Mouse (Mus musculus): ENCODE measurements around the gene Rnf130. TPM values are rescaled to one million over a fixed set of nuclear protein-coding genes. Genes with fewer than 3 reads are reported as not detected.

The Rnf130 gene
- polyA plus RNA-seq, 1 experiment from 2014 or later = 77.3 TPM

DNA sequence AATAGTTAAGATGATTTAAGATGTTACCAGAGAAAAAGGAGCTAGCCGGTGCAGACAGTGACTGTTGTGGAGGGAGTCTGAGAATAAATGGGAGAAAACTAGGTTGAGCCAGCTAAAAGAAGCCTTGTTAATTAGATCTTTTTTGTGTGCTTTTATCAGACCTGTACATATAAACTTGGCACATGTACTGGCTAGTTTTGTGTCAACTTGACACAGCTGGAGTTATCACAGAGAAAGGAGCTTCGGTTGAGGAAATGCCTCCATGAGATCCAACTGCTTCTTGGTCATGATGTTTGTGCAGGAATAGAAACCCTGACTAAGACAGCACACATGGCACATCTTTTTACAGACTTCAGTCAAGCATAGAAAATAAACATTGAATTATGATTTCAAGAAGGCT is 32.6 kb downstream of the Rnf130 start:
- peaks cover 12% of the 10 kb centered on the region; the same call in 1 of the 2 replicates for H3K36me3 ChIP-seq
- no peak overlapping the region for H3K4me2 ChIP-seq
- H3K27ac ChIP-seq = no peak overlapping the region
- no peak overlapping the region for H3K9ac ChIP-seq
- H3K27me3 ChIP-seq = no peaks in the 10 kb centered on the region
- H3K4me3 ChIP-seq = no peak overlapping the region
- no peaks in the 10 kb centered on the region for H3K4me1 ChIP-seq
- H3K9me3 ChIP-seq = no peaks in the 10 kb centered on the region
- ATAC-seq (ENCODE audit: insufficient number of reproducible peaks, low FRiP score, low TSS enrichment, low read depth) = no peak
- WGBS = 65% methylated on average over 2 of the region's 2 CpGs

DNA sequence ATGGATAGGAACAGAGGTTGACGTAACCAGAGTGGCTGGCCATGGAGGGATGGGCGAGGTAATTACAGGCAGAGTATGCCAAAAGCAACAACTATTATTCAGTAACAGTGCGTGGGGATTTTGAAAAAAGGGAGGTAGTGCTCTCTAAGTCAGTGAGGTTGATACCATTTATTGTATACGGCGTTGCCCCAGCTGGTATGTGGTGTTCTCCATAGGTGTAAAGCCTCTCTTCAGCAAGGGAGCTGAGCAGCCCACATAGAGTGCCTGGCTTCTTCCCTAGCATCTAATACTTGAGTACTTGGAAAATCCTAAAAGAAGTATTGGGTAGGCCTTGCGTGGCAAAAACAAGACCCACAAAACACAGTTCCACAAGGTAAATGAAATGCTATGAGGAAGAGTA is 33.1 kb downstream of the Rnf130 start:
- Histone ChIP-seq H3K27me3 (no peaks in the 10 kb centered on the region), H3K36me3 (peaks cover 7% of the 10 kb centered on the region; the same call in 1 of the 2 replicates), H3K27ac (no peak overlapping the region), H3K4me2 (no peak overlapping the region), H3K9me3 (no peaks in the 10 kb centered on the region), H3K4me1 (no peaks in the 10 kb centered on the region), H3K9ac (no peak overlapping the region), H3K4me3 (no peak overlapping the region)
- WGBS = 85% methylated on average over 6 of the region's 6 CpGs
- ATAC-seq (ENCODE audit: insufficient number of reproducible peaks, low FRiP score, low TSS enrichment, low read depth) = no peak

DNA sequence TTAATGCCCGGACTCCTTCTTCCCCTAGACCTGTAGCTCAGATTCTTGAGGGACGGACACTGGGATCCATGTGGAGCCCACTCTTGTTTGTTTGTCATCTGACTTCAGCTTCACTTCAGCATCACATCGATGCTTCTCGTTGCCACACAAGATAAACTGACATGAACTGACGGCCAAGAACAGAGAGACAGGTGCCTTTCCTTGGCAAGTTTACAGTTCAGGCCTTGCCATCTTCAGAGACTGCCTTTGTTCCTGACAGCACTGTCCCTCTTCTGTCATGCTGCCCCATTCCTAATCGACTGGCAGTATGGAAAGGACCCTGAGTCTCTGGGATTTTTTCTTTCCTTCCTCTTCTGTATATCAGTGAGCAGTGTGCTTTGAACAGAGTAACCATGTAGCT is 33.9 kb downstream of the Rnf130 start:
- Histone ChIP-seq H3K9me3 (no peaks in the 10 kb centered on the region), H3K4me2 (no peak overlapping the region), H3K9ac (no peak overlapping the region), H3K36me3 (peaks cover 6% of the 10 kb centered on the region; the same call in 1 of the 2 replicates), H3K4me3 (no peak overlapping the region), H3K27me3 (no peaks in the 10 kb centered on the region), H3K27ac (no peak overlapping the region), H3K4me1 (no peaks in the 10 kb centered on the region)
- 90% methylated on average over 6 of the region's 6 CpGs for WGBS
- ATAC-seq (ENCODE audit: insufficient number of reproducible peaks, low FRiP score, low TSS enrichment, low read depth) = no peak

DNA sequence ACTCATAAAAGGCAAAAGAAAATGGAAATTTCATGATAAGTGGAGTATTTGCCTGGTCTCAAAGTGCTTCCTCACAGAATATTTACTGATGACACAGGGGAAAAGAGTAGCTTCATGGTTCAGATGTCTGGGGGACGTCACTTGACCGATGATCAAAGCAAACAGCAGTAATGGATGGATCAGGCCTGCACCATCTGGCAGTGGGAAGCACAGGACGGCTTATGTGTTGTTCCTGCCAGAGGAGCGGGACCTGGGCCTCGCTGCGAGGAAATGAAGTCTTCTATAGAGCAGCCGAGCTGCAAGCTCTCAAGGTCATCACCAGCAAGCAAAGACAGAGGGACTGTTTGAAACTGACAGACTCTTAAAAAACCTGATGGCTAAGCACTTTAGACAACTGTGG is 37.0 kb downstream of the Rnf130 start:
- H3K4me2 ChIP-seq = no peak overlapping the region
- no peaks in the 10 kb centered on the region for H3K9me3 ChIP-seq
- H3K9ac ChIP-seq = no peak overlapping the region
- peaks cover 7% of the 10 kb centered on the region; the same call in 1 of the 2 replicates for H3K36me3 ChIP-seq
- no peak for ATAC-seq (ENCODE audit: insufficient number of reproducible peaks, low FRiP score, low TSS enrichment, low read depth)
- no peak overlapping the region for H3K27ac ChIP-seq
- H3K4me3 ChIP-seq = no peak overlapping the region
- 35% methylated on average over 7 of the region's 7 CpGs for WGBS
- no peaks in the 10 kb centered on the region for H3K4me1 ChIP-seq
- no peaks in the 10 kb centered on the region for H3K27me3 ChIP-seq

DNA sequence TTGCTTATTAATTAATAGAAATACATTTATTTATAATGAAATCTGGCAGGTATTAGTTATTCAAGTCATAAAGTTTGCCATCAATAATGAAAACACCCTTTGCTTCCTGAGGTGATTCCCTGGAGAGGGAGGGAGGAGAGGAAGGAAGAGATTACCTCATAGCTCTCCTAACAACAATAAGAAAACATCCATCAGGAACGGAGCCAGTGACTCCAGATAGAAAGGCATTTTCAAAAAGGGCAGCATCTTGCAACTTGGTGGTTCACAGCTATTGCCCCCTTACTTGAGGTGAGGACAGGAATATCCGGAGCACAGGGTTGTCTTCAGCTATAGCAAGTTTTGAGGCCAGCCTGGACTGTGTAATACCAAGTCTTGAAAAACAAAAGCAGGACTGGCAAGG is 40.9 kb downstream of the Rnf130 start:
- Histone ChIP-seq H3K9ac (no peak overlapping the region), H3K4me3 (no peak overlapping the region), H3K4me2 (no peak overlapping the region), H3K27me3 (no peaks in the 10 kb centered on the region), H3K36me3 (peaks cover 8% of the 10 kb centered on the region; the same call in 1 of the 2 replicates), H3K27ac (no peak overlapping the region), H3K9me3 (no peaks in the 10 kb centered on the region), H3K4me1 (no peaks in the 10 kb centered on the region)
- no peak for ATAC-seq (ENCODE audit: insufficient number of reproducible peaks, low FRiP score, low TSS enrichment, low read depth)
- WGBS = 78% methylated on average over 2 of the region's 2 CpGs

DNA sequence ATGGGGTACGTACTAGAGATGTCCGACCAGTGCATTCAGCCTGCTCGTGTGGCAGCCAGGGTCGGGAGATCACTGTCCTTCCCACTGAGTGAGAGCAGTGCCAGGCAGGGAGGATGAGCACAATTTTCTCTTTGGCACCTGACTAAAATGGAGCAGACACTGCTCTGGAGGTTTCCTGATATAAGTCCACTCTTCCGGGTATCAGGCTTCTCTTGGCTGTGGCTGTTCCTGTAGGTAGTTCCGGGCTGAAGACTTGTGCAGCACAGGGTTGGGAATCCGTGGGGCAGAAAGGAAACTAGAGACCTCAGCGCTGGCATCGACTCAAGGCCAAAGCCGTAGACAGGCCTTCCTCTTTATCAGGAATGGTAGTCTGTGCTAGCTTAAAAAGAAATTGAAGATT is 48.7 kb downstream of the Rnf130 start:
- Histone ChIP-seq H3K4me2 (no peak overlapping the region), H3K9me3 (no peaks in the 10 kb centered on the region), H3K36me3 (peaks cover 10% of the 10 kb centered on the region; the same call in 1 of the 2 replicates), H3K4me3 (no peak overlapping the region), H3K27me3 (no peaks in the 10 kb centered on the region), H3K4me1 (no peaks in the 10 kb centered on the region), H3K27ac (no peak overlapping the region), H3K9ac (no peak overlapping the region)
- no peak for ATAC-seq (ENCODE audit: insufficient number of reproducible peaks, low FRiP score, low TSS enrichment, low read depth)
- WGBS = 90% methylated on average over 10 of the region's 10 CpGs

DNA sequence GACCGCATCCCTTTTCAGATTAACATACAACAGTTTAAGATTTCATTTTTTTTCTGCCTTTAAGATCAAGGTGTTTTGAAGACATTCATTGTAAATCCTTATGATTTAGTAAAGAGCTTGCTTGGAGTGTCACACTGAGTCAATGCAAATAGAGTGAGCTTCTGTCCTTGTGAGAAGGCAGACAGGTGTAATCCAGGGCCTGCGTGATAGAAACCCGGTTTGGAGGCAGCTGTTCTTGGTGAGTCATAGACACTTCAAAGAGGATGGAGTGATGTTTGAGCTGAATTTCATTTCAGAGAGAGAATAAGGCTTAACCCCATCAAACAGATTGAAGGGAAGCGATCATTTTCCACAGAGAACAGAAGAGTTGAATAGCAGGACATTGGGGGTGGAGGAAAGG is 51.6 kb downstream of the Rnf130 start:
- no peaks in the 10 kb centered on the region for H3K9me3 ChIP-seq
- no peak overlapping the region for H3K4me2 ChIP-seq
- H3K9ac ChIP-seq = no peak overlapping the region
- H3K4me1 ChIP-seq = no peaks in the 10 kb centered on the region
- no peaks in the 10 kb centered on the region for H3K27me3 ChIP-seq
- WGBS = 84% methylated on average over 4 of the region's 4 CpGs
- no peak overlapping the region for H3K27ac ChIP-seq
- no peak for ATAC-seq (ENCODE audit: insufficient number of reproducible peaks, low FRiP score, low TSS enrichment, low read depth)
- 0 out of 2 replicates have a peak, but pooled peaks cover 4% of the 10 kb centered on the region for H3K36me3 ChIP-seq
- no peak overlapping the region for H3K4me3 ChIP-seq

DNA sequence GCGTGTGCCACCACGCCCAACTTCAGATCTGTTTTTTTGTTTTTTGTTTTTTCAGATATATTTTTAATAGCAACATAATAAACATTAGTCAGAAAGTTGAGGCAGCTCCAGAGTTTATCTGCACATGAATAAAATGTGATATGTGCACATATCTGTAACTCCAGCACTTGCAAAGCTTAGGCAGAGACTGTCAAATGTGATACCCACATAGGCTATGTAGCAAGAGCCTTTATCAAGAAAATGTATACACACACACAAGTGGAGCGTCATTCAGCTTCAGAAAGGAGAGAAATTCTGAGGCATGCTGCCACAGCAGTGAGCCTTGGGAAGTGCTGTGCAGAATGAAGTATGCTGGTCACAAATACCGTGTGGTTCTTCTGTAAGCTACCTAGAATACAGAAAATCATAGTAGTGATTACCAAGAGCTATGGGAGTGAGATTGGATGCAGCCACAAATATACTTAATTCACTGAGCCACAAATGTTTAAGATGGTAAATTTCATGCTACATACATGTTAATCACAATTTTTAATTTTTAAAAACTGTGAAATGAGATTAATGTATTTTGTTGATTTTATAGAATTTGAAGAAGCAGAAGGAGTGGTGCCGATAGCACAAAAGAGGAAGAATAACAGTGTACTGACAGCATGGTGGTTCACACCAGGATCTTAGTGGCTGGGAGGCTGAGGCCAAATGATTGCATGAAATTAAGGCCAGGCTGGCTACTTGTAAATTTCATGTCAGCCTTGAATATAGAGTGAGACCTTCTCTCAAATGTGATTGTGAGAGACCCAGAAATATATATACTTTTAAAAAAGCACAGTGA is 56.4 kb downstream of the Rnf130 start:
- Histone ChIP-seq H3K36me3 (peaks cover 9% of the 10 kb centered on the region), H3K27ac (no peak overlapping the region), H3K4me1 (no peaks in the 10 kb centered on the region), H3K4me2 (no peak overlapping the region), H3K4me3 (no peak overlapping the region), H3K9ac (no peak overlapping the region), H3K9me3 (no peaks in the 10 kb centered on the region), H3K27me3 (no peaks in the 10 kb centered on the region)
- 93% methylated on average over 5 of the region's 5 CpGs for WGBS
- no peak for ATAC-seq (ENCODE audit: insufficient number of reproducible peaks, low FRiP score, low TSS enrichment, low read depth)

DNA sequence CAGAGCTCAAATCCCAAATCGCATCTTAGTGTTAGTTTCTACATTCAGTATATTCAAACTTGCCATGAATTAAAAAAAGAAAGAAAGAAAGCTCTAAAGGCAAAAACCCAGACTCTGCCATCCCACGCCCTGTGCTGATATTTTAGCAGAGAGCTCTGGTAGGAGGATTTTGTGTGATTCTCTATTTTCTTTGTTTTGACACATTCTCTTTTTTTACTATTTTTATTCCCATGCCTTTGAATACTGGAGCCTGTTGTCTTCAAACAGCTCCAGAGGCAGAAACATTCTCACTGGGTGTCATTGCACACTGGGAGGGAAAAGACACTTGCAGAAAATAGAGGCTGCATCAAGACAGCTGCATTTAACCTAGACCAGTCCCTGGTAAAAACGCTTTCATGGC is 61.1 kb downstream of the Rnf130 start:
- peaks cover 37% of the 10 kb centered on the region for H3K36me3 ChIP-seq
- 79% methylated on average over 3 of the region's 3 CpGs for WGBS
- no peaks in the 10 kb centered on the region for H3K27me3 ChIP-seq
- no peak overlapping the region for H3K27ac ChIP-seq
- H3K4me3 ChIP-seq = no peak overlapping the region
- no peak overlapping the region for H3K4me2 ChIP-seq
- no peak overlapping the region for H3K9ac ChIP-seq
- no peaks in the 10 kb centered on the region for H3K9me3 ChIP-seq
- H3K4me1 ChIP-seq = 0 out of 2 replicates have a peak, but pooled peaks cover 2% of the 10 kb centered on the region
- ATAC-seq (ENCODE audit: insufficient number of reproducible peaks, low FRiP score, low TSS enrichment, low read depth) = no peak

DNA sequence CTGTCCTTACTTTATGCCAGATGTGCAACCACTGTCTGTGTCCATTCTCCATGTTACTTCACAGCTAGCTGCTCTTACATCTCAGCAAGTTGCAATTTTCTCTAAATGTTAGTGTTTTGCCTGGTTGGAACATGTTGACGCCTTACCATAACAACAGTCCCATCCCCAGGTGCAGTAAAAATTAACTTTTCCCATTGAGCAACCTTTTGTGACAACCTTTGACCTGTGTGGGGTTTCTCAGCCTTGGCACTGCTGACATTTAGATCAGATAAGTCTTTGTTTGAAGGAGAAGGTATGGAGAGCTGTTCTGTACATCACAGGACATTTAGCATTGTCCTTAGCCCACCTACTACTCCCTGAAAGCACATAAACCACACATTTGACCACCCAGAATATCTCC is 64.7 kb downstream of the Rnf130 start:
- H3K9me3 ChIP-seq = no peaks in the 10 kb centered on the region
- no peak for ATAC-seq (ENCODE audit: insufficient number of reproducible peaks, low FRiP score, low TSS enrichment, low read depth)
- 82% methylated on average over 1 of the region's 1 CpGs for WGBS

DNA sequence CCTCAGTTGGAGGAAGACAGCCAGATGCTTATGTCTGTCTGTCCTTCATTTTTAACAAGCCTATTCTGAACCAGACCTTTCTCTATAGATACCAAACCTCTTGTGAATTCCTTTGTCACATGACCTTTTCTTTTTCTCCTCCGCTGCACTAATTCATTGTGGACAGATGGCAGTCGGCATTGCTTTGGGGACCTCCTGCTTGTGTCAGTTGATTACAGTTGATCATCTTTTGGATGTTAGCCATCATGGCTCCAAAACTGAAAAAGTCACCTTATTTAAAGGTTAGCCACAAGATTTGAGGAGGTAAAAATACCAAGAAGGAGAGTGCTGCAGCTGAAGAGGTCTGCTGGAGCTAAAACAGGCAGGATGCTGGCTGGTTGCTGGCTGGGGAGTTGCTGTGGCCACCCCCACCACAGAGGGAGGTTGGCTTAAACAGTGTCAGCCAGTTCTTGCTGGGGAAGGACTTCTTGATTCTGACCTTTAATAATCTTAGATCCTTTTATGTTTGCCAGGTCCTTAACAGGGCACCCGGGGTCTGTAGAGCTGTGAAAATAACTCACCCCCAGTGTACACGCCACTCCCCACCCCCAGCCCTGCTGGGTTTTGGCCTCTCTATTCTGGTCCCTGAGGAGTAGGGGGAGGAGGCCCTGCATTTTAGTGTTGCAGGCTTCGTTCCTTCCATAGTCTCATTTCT is 66.0 kb downstream of the Rnf130 start:
- H3K9ac ChIP-seq = no peak overlapping the region
- H3K4me2 ChIP-seq = no peak overlapping the region
- no peak for ATAC-seq (ENCODE audit: insufficient number of reproducible peaks, low FRiP score, low TSS enrichment, low read depth)
- H3K27me3 ChIP-seq = no peaks in the 10 kb centered on the region
- WGBS = 73% methylated on average over 5 of the region's 5 CpGs
- H3K4me3 ChIP-seq = no peak overlapping the region
- H3K4me1 ChIP-seq = 0 out of 2 replicates have a peak, but pooled peaks cover 5% of the 10 kb centered on the region
- H3K36me3 ChIP-seq = peaks cover 54% of the 10 kb centered on the region
- H3K27ac ChIP-seq = no peak overlapping the region
- no peaks in the 10 kb centered on the region for H3K9me3 ChIP-seq

More for the DNA sequence above, 64.7 kb downstream of the Rnf130 start:
- Histone ChIP-seq H3K27ac (no peak overlapping the region), H3K9ac (no peak overlapping the region), H3K36me3 (peaks cover 51% of the 10 kb centered on the region), H3K4me3 (no peak overlapping the region), H3K27me3 (no peaks in the 10 kb centered on the region), H3K4me2 (no peak overlapping the region), H3K4me1 (0 out of 2 replicates have a peak, but pooled peaks cover 5% of the 10 kb centered on the region)

DNA sequence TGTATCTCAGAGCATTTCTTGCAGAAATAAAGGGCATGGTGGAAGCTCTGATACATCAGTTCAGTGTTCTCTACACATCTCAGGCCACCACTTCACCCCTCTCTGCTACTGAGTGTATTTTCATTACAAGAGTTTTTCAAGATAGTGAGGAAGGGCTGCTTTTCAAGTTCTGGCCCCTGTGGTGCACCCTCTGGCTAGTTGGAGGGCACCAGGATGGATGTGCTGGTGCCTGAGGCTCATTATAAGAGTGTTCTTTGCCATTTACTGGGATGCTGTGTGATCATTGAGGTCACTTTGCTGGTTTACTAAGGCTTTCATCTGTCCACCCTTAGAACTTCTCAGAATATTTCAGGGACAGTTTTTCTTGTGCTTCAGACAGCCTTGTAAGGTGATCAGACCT is 66.5 kb downstream of the Rnf130 start:
- no peaks in the 10 kb centered on the region for H3K9me3 ChIP-seq
- no peak overlapping the region for H3K4me3 ChIP-seq
- H3K27ac ChIP-seq = no peak overlapping the region
- H3K27me3 ChIP-seq = no peaks in the 10 kb centered on the region
- H3K4me2 ChIP-seq = no peak overlapping the region
- H3K9ac ChIP-seq = no peak overlapping the region
- 0 out of 2 replicates have a peak, but pooled peaks cover 5% of the 10 kb centered on the region for H3K4me1 ChIP-seq
- no peak for ATAC-seq (ENCODE audit: insufficient number of reproducible peaks, low FRiP score, low TSS enrichment, low read depth)
- H3K36me3 ChIP-seq = peaks cover 49% of the 10 kb centered on the region
